Mouse (Mus musculus): ENCODE measurements at regions not wholly inside any gene's neighbourhood (a gene's known extent, or its start where the extent isn't known, plus 50 kb on each side); places are given as distances from the start of the nearest gene placed in this dataset.
"Not testable (repeated sequence)": the region's sequence is repeated elsewhere in the genome, so short reads cannot be mapped to it uniquely, and the experiment has no call there.

DNA sequence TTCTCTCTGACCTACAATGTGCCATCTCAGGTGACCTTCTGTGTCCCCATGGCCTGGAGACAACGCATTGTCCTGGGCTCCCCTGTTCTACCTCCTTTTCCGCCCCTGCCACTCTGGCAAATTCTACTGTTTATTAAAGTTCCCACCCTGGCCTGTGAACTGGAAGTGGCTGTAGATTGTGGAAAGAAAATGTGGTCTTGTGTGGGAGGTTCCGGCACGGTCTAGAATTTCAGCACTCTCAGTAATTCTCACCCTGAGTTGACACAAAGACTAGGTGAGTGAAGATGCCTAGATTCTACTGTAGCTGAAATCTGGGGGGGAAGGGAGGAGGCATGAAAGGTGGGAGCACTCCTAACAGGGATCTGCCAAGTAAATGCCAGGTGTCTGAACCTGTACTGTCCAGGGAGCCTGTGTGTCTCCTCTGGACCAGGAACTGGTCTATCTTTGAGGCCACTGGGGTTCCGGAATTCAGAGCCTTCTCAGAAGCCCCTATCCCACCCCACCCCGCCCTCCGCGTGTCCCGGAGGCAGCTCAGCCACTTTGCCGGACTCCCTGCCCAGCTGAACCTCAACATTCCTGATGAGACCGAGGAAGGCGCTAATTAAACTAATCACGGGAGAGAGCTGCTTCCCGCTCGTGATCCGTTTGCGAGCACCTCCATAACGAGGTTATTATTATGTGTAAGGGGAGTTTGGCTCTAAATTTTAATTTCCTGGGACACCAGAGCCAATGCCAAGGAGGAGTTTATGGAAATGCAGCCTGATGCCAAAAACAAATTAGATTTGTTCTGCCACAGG, 77.3 kb upstream of the Cpsf6 start:
- no peak for DNase-seq

DNA sequence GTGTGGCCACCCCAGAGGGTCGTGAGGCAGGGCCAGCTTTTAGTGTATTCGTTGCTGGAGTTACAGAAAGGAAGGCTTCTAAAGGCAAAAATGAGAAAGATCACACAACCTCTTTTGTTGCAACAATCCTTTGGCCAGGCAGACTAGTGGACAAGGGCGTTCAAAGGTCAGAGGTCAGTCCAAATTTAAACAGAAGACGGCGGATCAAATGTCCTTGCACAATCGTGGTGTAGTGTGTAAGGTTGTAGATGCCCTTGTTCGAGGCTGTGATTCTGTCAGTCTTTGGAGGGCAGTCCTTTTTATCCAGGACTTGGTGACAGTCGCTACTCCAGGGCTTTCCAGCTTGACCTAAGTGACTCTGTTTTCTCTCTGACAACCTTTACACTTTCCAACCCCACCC, 76.6 kb upstream of the Cpsf6 start:
- no peak for DNase-seq

DNA sequence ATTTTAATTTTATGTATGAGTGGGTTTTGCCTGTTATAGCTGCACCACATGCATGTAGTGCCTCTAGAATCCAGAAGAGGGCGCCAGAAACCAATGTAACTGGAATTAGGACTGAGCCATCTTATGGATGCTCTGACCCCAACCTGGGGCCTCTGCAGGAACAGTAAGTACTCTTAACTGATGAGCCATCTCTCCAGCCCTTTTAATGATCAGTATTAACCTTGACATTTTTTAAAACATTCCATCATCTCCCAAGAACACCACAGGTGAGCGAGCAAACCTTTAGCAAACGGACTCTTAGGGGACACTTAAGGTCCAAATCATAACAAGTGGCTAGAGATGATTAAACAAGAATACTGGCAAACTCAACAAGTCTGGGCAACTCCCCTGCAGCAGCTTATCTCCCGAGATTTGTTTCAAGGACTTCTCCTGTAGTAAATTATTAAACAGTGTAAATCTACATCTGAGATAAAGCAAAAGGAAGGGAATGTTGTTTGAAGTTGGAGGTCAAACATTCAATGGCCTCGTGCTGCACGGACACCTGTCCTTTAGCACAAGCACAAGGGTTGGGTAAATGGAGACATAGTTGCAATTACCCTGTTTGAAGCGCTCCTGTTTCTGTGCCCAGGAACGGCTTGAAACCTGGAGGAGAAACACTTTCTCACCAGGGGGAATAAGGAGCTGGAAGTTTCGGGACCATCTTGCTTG, 75.9 kb upstream of the Cpsf6 start:
- peak; percentile 74 for DNase-seq

DNA sequence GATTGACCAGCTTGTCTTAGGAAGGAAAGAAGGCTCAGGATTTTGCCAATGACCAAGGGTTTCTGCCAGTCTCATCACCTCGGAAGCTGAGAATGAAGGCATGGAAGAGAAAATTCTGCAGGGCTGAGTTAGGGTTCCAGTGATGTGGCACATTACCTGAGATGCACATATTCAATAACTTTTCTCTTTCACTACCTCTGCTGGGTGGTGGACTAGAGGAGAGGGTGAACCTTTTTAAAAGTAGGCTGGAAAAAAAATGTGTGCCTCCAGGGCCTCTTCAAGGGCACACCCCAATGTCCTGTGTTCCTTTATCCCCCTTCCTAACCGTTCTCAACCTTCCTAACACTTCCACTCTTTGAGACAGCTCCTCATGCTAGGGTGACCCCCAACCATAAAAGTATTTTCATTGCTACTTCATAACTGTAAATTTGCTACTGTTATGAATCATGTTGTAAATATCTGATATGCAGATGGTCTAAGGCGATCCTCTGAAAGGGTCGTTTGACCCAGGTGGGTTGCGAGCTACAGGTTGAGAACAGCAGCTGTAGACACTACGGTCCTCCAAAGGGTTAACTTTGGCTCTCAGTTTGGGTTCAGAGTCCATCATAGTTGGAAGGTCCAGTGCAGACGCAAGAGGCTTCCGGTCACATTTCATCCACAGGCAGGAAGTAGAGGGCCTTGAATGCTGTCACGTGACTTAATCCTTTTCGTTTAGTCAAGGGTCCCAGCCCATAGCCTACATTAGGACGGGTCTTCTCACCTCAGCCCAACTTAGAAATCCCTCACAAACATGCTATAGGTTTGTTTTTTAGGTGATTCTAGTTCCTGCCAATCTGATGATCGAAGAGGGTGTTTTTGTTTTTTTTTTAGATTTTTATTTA, 75.1 kb upstream of the Cpsf6 start:
- DNase-seq, result no peak

DNA sequence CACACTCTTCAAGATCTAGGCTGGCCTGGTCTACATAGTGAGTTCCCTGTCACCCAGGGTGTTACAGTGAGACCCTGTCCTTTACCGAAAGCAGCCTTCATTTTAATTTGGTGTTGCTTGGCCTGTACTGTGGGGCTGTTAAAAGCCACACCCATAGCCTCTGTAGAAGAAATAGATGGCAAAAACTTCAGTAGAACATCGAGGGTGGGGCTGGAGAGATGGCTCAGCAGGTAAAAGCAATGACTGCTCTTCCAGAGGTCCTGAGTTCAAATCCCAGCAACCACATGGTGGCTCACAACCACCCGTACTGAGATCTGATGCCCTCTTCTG, 74.3 kb upstream of the Cpsf6 start:
- DNase-seq, result no peak

DNA sequence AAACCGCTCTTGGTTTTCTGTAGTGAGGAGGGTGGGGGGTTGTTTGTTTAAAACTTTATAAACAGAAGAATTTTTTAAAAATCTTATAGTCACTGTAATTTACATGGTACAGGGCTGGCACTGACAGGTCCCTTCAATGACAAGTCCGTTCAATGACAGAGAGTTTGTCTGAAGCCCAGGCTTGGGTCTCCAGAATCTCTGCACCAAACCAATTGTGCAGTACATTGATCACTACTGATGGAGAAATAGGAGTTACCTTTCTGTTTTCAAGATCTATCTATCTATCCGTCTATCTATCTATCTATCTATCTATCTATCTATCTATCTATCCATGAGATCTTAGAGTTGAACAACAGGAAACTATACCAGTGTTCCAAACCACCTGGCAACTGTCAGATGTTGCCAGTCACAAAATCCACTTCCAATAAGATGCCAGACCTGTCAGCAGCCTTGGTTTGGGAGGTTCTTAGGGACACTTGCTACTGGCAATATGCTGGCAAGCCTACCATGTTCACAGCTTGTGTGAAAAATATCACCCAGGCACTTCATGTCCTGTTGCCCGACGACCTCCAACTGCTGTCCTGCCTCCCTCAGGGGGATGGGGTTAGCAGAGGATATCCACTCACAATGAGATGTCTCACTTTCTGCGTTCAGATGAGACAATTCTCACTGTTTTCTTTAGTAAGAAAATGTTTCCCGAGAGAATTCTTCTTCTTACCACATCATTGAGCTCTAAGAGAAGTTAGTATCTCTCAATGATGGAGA, 73.8 kb upstream of the Cpsf6 start:
- no peak for DNase-seq

DNA sequence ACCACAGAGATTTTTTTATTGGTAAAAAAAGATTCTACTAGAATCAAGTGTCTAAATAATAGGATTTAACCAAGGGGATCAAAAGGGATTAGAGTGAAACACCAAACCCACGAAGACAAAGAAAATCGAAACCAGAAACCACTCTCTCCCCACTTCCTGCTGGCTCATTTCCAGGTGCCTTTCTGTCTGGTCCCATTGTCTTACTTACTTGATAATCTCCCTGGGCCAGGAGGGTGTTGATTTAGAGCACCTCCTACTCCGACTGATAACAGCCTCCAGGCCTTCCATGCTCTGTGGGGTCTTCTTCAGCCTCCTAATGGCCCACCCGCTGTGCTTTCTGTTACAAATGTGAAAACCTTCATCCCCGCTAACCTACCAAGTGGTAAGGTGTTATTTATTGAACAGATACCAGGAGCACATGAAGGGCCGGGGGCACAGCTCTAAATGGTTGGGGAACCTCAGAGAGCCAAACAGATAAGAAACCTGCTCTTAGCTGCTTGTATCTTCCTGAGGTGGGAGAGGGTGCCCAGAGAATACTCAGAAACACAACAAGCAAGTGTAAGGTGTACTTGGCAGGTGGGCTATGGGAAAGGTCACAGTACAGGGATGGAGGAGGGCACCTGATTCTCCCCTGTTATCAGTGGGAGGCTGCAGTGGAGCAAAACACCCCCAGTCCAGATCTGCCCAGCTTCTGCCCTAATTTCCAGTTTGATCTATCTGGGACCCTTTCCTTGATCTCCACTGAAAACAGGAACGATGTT, 72.6 kb upstream of the Cpsf6 start:
- no peak for DNase-seq

DNA sequence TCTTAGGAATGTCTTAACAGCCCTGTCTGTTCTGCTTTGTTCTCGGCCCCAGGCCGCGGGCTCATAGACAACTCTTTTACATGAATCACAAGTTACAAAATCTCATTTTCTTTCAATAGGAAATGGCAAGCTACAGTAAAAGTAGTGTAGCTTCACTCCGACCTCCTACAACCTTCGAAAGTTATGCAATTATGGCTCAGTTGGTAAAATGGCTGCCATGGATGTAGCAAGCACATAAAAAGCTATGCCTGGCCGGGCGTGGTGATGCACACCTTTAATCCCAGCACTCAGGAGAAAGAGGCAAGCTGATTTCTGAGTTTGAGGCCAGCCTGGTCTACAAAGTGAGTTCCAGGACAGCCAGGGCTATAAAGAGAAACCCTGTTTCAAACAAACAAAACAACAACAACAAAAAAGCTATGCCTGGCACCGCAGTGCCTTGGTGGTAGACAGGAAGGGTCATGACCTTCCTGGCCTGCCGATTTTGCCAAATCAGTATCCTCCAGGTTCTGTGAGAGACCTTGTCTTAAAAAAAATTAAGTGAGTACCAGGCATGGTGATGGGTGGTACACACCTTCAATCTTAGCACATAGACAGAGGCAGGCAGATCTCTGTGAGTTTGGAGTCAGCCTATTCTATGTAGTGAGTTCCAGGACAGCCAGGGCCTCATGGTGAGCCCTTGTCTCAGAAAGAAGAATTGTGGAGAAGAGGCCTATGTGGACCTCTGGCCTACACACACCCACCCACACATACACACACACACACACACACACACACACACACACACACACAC, 71.8 kb upstream of the Cpsf6 start:
- DNase-seq, result no peak

DNA sequence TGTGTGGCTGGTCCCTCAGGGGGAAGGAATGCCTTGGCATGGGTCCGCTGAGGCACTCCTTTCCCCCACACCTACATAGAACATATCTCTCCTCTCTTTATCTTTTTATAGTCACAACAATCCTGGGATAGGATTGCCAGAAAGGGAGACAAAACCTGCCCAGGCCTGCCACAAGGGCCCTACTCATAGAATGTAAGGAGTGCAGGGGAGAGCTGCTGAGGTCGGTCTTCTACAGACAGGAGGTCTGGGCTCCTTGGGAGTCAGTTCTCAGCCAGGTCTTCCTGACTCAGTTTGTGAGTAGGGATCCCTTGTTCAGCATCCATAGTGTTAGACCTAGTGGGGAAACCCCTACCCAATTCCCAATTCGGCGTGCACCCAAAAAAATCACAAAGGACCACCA, 70.8 kb upstream of the Cpsf6 start:
- no peak for DNase-seq

DNA sequence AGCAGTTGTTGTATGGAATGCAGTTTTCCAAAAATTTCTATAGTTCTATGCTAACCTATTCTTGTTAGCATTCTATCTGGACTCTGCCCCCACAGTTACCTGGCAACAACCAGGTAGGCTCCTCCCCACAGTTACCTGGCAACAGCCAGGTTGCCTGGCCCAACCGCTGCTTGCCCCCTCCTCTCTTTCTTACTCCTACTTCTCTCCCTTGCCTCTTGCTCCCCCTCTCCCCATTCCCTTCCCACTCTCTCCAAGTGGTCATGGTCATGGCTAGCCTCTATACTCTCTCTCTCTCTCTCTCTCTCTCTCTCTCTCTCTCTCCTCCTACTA, 70.4 kb upstream of the Cpsf6 start:
- no peak for DNase-seq

DNA sequence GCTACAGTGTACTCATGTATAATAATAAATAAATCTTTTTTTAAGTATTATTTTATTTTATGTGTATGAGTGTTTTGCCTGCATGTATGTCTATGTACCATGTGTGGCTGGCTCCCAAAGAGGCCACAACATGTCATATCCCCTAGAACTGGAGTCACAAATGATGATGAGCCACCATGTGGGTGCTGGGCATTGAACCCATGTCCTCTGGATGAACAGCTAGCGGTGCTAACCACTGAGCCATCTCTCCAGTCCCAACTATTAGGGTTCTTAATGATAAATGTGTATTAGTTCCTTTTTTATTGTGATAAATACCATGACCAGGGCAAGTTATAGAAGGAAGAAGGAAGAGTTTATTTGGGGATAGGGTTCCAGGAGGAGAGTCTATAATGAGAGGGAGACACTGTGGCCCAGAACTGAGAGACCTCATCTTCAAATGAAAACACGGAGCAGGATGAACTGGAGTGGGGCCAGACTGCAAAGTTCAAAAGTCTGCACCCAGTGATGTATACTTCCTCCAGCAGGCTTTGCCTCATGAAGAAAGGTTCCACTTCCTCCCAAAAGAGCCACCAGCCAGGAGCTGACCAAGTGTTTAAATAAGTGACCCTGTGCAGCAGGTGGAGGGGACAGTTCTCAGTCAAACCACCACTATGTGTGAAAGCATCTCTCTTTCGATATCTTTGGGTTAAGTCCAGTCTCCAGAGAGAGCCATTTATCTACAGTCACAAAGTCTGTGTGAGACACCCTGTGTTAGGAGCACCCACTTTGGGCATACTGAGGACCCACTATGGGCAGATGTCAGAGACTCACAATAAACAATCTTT, 69.8 kb upstream of the Cpsf6 start:
- DNase-seq, result no peak

DNA sequence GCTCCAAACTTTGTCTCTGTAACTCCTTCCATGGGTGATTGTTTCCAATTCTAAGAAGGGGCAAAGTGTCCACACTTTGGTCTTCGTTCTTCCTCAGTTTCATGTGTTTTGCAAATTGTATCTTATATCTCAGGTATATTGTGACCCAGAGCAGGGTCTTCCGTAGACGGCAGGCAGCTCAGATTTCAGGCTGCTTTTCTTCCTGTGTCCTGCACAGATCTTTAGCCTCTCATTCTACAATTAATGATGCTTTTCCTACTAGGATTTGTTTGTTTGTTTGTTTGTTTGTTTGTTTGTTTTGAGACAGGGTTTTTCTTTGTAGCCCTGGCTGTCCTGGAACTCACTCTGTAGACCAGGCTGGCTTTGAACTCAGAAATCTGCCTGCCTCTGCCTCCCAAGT, 69.0 kb upstream of the Cpsf6 start:
- not testable (repeated sequence) for DNase-seq

DNA sequence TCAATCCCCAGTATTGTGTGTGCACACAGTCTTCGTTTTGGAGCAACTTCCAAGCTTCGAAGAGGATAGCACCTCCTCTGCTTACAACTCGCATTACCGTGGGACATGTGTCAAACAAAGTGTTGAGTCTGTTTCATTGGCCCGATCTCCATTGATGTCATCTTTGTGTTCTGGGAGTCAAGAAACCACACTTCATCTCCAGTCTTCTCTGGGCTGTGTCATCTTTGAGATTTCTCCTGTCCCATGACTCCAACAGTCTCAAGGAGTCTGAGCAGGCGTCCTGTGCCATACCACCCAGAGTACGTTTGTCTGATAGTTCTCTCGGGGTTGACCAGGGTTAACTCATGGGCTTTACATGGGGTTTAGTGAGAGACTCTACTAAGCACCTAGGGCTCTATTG, 67.8 kb upstream of the Cpsf6 start:
- no peak for DNase-seq

DNA sequence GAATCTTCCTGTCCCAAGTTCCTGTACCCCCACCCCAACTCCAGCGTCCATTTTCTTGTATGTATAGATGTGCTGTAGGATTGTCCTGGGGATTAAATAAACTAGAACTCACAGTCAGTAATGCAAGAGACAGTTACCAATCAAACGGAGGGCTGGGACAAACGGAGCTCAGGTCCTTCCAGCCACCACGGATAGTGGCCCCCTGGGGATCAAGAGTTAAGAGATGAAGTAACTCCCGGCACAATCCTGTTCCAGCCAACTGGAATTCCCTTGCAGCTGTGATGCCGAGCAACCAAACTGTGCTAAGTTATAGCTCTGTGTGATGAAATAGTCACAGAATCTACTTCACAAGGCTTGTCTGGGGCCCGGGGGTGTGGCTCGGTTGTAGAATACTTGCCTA, 67.4 kb upstream of the Cpsf6 start:
- no peak for DNase-seq

DNA sequence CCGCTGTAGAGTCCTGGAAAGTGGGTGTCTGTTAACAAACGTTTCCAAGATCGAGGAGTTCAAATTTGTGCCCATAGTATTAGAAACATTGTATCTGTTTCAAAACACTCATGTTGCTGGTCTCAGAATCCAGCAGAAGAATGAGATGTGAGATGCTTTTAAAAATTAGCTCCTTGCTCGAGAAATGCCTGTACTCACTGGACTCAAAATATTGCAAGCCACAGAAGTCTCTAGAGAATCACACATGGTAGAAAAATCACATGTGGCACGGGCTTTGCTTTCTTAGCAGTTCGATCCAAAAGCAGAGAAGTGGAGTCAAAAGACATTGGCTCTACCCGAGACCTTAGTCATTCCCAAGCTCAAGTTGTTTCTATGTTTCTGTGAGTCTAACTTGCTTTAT, 67.0 kb upstream of the Cpsf6 start:
- DNase-seq, result no peak

DNA sequence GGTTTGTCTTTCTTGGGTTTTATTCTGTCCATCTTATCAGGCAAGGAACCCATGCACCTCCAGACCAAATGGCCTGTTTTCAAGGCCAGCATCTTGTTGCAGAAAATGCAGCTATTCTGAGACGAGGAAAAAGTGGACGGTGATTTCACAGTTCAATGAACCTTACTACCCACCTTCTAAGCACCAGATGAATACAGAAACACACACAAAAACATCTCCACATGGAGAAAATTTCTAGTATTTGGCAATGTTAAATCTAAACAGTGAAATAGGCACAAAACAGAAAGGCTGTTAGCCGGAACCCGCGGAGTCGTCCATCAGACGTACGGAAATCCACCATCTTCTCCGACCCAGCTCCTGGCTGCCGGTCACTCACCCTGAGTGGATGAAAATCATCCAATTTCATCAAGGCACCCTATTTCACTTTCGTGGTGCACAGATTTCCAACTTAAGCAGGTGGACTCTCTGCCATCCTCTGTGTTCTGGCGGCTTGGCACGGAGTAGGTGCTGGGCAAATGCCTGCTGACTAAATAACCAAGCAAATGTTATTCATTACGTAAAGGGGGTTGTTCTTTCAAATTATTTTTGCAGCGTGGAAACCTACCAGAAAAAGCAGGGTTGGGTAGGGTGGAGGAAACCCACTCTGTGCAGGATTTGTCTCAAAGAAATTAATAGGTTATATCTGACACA, 66.1 kb upstream of the Cpsf6 start:
- no peak for DNase-seq

DNA sequence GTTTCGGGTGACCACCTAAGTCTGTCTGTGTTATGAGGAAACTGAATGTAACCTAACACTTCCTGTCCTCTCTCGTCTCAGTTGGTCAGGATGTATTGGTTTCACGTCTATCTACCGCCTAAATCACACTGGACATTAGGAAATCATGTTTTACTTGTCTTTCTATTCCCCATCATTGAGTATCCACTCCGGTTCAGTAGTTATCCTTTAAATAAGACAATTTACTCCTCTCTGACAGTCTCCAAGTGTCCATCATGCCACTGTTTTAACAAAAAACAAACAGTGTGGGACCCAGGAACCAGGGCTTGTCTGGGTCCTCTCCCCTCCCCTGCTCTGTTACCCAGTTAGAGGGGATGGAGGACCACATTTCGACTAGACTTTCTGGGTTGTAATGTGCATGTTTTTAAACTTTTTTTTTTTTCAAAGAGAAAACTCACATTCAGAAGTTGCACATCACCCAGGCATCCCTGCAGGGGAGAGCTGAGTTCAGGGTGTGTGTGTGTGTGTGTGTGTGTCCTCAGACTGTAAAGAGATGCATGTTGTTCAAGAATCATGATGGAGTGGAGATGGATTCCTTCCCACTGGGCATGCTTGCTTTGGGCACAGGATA, 65.5 kb upstream of the Cpsf6 start:
- no peak for DNase-seq

DNA sequence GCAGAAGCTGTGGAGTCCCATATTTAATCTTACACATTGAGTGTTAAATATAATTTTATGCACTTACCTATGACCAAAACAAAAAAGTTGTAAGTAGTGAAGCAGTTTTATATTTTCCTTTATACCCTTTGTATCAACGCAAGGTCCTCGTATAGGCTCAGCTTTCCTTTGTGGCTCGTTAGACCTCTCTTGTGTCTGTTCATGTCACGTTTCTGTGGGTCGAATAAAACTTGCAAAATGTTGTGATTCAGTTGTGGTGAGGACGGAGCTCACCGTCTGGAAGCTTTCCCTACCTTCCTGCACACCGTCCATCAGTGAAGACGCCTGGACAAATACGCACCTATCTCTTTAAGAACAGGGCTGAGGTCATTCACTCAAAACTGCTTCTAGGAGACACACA, 64.9 kb upstream of the Cpsf6 start:
- no peak for DNase-seq
